Mouse (Mus musculus) layer of hippocampus, adult 2 months (tissue): ENCODE data around the gene Tmem127. TPM values are rescaled to one million over a fixed set of nuclear protein-coding genes. Genes with fewer than 3 reads are reported as not detected.

ENCODE experiments used
- DNase-seq, 2 experiments: peaks; one replicate each; pipeline ENCODE4 v3.0.0; 2022; ENCODE audit warnings: low spot score in 2 of 2
- H3K27ac ChIP-seq: fragments of 200-600 bp; 2 replicates; pipeline ENCODE4 v1.8.1; 2022
- H3K4me3 ChIP-seq: fragments of 200-600 bp; 2 replicates; pipeline ENCODE4 v1.8.1; 2022; ENCODE audit warnings: mild to moderate bottlenecking
- CTCF ChIP-seq: fragments of 200-600 bp; conservative IDR thresholded peaks from 2 replicates; pipeline ENCODE4 v1.8.1; 2022; ENCODE audit warnings: antibody characterized with exemption, mild to moderate bottlenecking, moderate library complexity
- total RNA-seq, 2 experiments: library from RNA; stranded (reverse); gene quantifications; 2 replicates each; pipeline ENCODE4 v1.2.3; 2021

The Tmem127 gene
- total RNA-seq, 2 experiments from 2014 or later: 67.5 to 78.5 TPM

- TF ChIP-seq CTCF: peak; percentile 62
- Histone ChIP-seq H3K27ac (peak overlapping the region; percentile 96), H3K4me3 (peak overlapping the region; percentile 94)
- no peak for DNase-seq
Observed at GRCm38 (mm10) chr2:127248334-127249004, 761 bp downstream of the Tmem127 start.

GRCm38 (mm10) chr2:127250291-127251008 lies 2.7 kb downstream of the Tmem127 start:
- TF ChIP-seq CTCF: no peak
- no peak overlapping the region; the same call in 1 of the 2 replicates for H3K4me3 ChIP-seq
- no peak overlapping the region for H3K27ac ChIP-seq
- DNase-seq: no peak

- no peak for TF ChIP-seq CTCF
- no peak overlapping the region for H3K4me3 ChIP-seq
- DNase-seq: no peak
- no peak overlapping the region for H3K27ac ChIP-seq
Observed at GRCm38 (mm10) chr2:127251457-127251856, 3.7 kb downstream of the Tmem127 start.

GRCm38 (mm10) chr2:127251880-127252527 lies 4.3 kb downstream of the Tmem127 start:
- no peak for TF ChIP-seq CTCF
- no peak overlapping the region for H3K27ac ChIP-seq
- DNase-seq: no peak
- no peak overlapping the region for H3K4me3 ChIP-seq

- DNase-seq: no peak
- H3K4me3 ChIP-seq: no peak overlapping the region
- TF ChIP-seq CTCF: no peak
Observed at GRCm38 (mm10) chr2:127252787-127253186, 5.1 kb downstream of the Tmem127 start.

GRCm38 (mm10) chr2:127254604-127255134 lies 7.0 kb downstream of the Tmem127 start:
- no peak for DNase-seq
- Histone ChIP-seq H3K27ac (peak overlapping the region; percentile 48; the same call in 1 of the 2 replicates), H3K4me3 (no peak overlapping the region)
- TF ChIP-seq CTCF: no peak

More at GRCm38 (mm10) chr2:127252787-127253186, 5.1 kb downstream of the Tmem127 start:
- H3K27ac ChIP-seq: no peak overlapping the region

- no peak for DNase-seq
- no peak for TF ChIP-seq CTCF
- Histone ChIP-seq H3K4me3 (no peak overlapping the region), H3K27ac (peak overlapping the region; percentile 39; the same call in 1 of the 2 replicates)
Observed at GRCm38 (mm10) chr2:127255294-127255693, 7.6 kb downstream of the Tmem127 start.

GRCm38 (mm10) chr2:127259340-127259739 lies 11.6 kb downstream of the Tmem127 start:
- peak in 1 of 2 experiments; percentile 55 for DNase-seq
- TF ChIP-seq CTCF: no peak
- no peak overlapping the region for H3K4me3 ChIP-seq
- H3K27ac ChIP-seq: peak overlapping the region; percentile 33; the same call in 1 of the 2 replicates

GRCm38 (mm10) chr2:127262480-127262879 lies 14.8 kb downstream of the Tmem127 start:
- Histone ChIP-seq H3K4me3 (no peak overlapping the region), H3K27ac (no peak overlapping the region)
- no peak for DNase-seq
- no peak for TF ChIP-seq CTCF

GRCm38 (mm10) chr2:127267854-127268253 lies 20.1 kb downstream of the Tmem127 start:
- Histone ChIP-seq H3K27ac (no peak overlapping the region), H3K4me3 (no peak overlapping the region)
- peak; percentile 67 for TF ChIP-seq CTCF
- DNase-seq: no peak

GRCm38 (mm10) chr2:127269491-127270299 lies 22.0 kb downstream of the Tmem127 start, which contains the start of gene Stard7:
TSS of gene Stard7 (plus strand) at chr2:127270218.
- Histone ChIP-seq H3K4me3 (peak within 1 kb of the TSS; percentile 96), H3K27ac (peak within 1 kb of the TSS; percentile 93)
- peak; percentile 54 for TF ChIP-seq CTCF
- DNase-seq: peak; percentile 93 to 97
